15 mouse cellular contexts compared by ENCODE assay signal in the genomic region with DNA sequence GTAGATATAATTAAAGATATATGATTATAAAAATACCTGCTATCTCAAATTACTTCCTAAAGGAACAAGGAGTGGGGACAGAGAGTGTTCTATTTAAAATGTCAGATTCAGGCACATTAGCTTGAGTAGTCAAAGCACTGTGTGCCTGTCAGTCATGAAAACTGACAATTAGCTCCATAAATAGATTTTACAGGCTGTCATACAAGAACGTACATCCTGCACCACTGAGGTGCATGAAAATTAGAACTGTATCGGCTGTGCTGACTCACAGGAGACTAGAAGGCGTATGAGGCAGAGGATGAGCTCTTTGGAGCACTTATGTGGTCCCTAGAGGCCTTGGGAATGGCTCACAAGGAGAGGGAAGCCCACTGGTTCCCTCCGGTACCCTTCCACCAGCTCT.
"Had no signal": no experiment of that assay in that cellular context is flagged by ENCODE, and none has a peak within 500 bp of the region (broad histone marks: within the 10 kb centered on the region; RNA-seq: fewer than 3 reads in every experiment).

No protein-coding gene starts in this region.

- H3K9me3 ChIP-seq: intestine, embryonic 15.5 days; limb, embryonic 10.5 days; liver, embryonic 15.5 days; neural tube, embryonic 12.5 days; stomach, embryonic 15.5 days had no signal

- H3K27ac ChIP-seq: intestine, embryonic 15.5 days; limb, embryonic 10.5 days; liver, embryonic 15.5 days; neural tube, embryonic 12.5 days; stomach, embryonic 15.5 days had no signal

- H3K36me3 ChIP-seq: intestine, embryonic 15.5 days; limb, embryonic 10.5 days; liver, embryonic 15.5 days; neural tube, embryonic 12.5 days; stomach, embryonic 15.5 days had no signal

- DNase-seq: kidney, adult 18-20 months; kidney, postnatal 10 days; kidney, postnatal 4 days; lung, adult 2 months; lung, postnatal 36 days; midbrain, embryonic 14.5 days; right cerebral cortex, postnatal 4 days; thymus, postnatal 36 days had no signal

- H3K9ac ChIP-seq: intestine, embryonic 15.5 days; liver, embryonic 15.5 days; neural tube, embryonic 12.5 days; stomach, embryonic 15.5 days had no signal

- H3K4me3 ChIP-seq: intestine, embryonic 15.5 days; limb, embryonic 10.5 days; liver, embryonic 15.5 days; neural tube, embryonic 12.5 days; stomach, embryonic 15.5 days had no signal

- H3K27me3 ChIP-seq: intestine, embryonic 15.5 days; liver, embryonic 15.5 days; neural tube, embryonic 12.5 days; stomach, embryonic 15.5 days had no signal

- ATAC-seq: lung, postnatal 0 days had no signal

- H3K4me1 ChIP-seq: stomach, embryonic 15.5 days had no signal

- H3K4me2 ChIP-seq: intestine, embryonic 15.5 days; liver, embryonic 11.5 days; liver, embryonic 15.5 days; neural tube, embryonic 12.5 days; stomach, embryonic 15.5 days had no signal
